Mouse (Mus musculus) T-helper 17 cell (primary cell): ENCODE results near the gene Cfap161.

ENCODE experiments used
- in situ Hi-C, 2 experiments: fragments of 300-600 bp; cut with MboI, MseI; formaldehyde crosslinking; loops; 1 replicate in 1 of 2; 2 replicates in 1 of 2; pipeline ENCODE4 v1.15.1; 2025; ENCODE audit warnings: high pct_unique_total_duplicates in 2 of 2

Gene Cfap161

DNA sequence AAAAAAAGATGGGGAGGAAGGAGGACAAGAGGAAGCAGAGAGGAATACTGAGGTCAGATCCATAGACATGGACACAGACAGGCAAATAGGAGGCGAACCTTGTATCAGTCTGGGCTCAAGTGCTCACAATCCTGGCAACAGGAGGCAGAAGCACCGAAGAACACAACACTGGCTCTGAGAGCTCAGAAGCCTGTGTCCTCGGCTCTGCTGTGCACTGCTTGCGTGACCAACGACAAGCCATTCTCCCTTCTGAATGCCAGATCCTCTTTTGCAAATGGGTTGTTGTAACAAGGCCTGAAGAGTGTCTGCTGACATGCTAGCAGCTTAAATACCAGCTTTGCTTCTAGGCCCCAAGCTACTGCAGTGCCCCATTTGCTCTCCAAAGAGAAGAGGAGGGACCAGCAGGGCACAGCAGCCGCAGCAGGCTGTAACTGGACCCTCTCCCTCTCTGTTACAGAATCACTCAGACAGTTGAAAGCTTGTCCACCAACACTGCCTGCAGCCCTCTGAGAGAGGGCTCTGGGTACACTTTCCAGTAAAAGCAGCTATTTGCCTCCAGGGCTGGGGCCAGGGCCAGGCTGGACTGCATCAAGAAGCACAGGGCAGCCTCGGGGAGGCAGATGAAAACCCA lies 54.9 kb downstream of the Cfap161 start:
- in situ Hi-C loops, result no loop called here

DNA sequence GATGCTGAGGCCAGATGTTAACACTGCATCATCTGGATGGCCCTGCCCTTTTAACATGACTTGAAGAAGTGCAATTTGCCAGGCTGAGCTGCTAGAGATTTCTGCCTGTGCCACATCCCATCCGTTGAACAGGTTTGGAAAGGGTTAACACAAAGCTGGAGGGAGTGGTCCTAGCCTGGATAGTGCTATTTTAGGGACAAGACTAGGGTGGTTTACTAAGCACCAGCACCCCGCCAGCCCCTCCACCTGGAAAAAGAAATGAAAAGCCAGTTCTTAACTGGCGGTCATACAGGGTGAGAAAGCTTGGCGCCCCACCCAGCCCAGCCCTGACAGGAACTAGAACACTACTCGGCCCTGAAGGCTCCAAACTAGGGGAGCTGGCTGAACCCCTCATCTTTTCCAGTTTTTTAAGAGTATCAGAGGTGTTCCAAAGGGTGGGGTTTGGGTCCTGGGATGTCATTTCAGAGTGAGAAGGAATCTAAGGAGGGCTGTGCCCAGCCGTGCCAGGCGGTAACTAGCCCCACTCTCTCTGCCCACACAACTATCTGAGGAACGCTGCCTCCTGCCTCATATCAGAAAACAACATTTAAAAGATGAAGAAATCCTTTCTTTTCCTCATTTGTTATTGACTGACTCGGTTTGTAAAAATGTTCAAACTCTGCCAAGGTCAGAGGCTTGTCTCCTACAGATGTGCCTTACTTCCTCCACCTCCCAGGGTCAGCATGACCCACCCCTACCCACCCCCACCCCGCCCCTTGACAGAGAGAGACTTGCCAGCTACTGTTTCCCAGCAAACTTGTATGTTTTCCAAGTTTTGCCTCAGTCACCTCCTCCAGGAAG lies 55.8 kb downstream of the Cfap161 start:
- in situ Hi-C loops, result no loop called here

DNA sequence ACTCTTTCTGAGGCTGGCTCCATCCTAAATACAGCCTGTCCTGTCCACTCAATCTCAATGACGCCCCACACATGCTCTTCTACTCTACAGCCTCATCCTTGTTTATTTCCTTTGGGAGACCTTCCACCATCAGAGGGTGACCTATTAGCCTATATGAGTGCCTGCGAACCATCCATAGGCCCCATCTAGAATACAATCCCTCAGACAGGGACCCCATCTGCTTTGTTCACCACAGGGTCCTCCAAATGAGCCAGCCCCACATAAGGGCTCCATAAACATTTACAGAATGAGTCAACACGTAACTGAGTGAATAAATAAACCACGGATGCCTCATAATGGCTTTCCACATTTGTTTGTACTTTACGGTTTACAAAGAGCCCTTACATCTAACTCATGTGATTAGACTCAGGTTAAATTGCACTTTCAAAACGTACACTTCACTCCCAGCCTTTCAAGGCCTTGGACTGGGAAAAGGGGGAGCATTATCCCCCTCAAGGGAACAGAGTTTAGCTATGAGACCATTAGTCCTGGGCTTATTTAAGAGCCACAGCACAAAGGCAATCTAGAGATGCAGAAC lies 56.7 kb downstream of the Cfap161 start:
- in situ Hi-C loops, result no loop called here

DNA sequence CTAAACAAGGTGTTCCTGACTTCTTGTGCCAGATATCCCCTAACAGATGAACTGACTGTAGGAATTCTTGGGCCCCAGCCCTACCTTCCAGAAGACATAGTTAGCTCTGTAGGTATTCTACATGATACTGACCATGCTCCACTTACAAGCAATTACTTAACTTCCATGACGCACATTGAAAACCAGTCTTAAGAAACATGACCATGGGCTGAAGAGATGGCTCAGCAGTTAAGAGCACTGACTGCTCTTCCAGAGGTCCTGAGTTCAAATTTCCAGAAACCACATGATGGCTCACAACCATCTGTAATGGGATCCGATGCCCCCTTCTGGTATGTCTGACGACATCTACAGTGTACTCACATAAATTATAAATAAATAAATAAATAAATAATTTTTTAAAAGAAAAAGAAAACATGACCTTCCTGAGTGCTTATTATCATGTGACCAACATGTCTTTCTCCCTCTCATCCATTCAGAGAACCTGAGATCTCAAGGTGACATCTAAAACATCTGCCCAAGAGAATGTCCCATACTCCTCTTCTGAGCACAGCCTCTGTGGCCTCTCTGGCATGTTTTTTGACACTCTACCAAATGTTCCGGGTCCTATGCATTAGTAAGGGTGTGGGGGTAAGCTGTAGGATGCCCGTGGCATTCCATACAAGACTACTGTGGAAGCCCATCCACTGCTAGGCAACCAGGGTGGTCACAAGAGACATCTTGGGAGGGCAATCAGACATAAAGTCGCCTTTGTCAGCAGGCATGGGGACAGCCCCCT lies 58.2 kb downstream of the Cfap161 start:
- in situ Hi-C loops, result no loop called here

DNA sequence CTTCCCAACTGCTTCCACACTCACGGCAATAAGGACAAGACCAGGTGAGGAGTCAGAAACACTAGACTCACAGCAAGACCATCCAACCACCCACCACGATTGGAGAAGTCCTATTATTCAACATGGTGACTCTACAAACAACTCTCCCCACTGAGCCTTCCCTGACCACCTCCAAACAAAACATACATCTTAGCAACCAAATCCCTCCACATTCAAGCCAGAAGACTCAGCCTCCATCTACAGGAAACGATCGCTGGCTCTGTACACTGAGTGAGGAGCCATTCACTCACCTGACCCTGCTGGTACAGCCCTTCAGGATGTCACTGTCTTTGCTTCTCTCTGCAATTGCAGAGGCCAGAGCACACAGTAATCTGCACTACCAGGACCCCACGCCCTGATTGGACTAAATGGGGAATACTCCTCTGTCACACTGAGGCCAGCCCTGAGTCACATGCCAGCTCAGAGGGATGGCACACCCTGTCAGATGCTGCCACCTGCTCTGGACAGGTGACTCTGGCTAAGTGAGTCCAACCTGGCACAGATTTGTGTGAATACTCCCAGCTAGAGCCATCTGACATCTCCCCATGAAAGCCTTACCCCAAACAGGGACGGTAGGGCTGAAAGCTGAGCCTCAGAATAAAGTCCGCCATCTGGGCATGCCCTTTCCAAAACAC lies 59.4 kb downstream of the Cfap161 start:
- in situ Hi-C loops, result no loop called here

DNA sequence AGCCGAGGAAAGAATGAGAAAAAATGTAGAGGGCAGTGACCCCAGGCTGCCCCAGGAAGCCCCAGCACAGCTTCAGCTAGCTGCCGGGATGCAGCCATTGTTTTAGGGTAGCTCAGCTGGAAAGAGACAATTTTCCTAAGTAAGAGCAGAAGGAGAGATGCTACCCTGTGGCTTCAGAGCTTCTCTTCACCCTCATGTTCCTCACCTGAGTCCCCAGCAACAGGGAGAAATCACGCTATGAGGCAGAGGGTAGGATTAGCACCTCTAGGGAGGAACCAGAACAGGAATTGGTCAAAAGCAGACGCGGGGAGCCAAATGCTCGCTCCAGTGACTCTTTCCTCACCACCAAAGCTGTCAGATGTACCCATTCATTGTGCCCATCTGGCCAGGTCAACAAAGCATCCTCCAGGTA lies 60.0 kb downstream of the Cfap161 start:
- in situ Hi-C loops, result no loop called here

DNA sequence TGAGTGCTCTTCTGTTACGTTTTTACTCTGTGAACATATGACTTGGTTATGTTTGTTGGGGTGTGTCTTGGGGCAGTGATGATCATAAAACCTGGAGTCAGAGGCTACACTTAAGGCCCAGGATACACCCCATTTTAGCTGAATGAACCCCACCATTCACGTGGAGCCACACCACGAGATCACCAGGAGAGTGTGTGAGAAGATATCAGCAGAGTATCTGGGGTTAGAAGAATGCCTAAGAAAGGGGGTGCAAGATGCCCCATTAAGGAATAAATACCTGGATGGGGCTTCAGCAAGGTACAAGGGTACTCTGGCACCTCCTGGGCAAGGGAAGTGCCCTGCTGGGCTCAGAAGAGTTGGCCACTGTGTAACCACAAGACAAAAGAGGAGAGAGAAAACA lies 60.4 kb downstream of the Cfap161 start:
- in situ Hi-C loops, result no loop called here

DNA sequence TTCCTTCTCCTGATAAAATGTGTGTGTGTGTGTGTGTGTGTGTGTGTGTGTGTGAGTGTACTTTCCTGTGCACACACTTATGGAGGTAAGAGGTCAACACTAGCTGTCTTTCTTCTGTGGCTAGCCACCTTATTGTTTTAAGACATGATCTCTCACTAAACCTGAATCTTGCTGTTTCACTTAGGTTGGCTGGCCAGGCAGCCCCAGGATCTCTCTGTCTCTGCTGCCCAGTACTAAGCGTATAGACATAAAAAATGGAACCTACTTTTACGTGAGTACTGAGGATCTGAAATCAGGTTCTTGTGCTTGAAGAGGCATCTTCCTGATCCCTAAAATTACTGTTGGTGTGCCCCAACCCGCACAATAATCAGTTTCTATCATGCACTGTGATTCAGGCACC lies 61.9 kb downstream of the Cfap161 start:
- in situ Hi-C loops, result no loop called here

DNA sequence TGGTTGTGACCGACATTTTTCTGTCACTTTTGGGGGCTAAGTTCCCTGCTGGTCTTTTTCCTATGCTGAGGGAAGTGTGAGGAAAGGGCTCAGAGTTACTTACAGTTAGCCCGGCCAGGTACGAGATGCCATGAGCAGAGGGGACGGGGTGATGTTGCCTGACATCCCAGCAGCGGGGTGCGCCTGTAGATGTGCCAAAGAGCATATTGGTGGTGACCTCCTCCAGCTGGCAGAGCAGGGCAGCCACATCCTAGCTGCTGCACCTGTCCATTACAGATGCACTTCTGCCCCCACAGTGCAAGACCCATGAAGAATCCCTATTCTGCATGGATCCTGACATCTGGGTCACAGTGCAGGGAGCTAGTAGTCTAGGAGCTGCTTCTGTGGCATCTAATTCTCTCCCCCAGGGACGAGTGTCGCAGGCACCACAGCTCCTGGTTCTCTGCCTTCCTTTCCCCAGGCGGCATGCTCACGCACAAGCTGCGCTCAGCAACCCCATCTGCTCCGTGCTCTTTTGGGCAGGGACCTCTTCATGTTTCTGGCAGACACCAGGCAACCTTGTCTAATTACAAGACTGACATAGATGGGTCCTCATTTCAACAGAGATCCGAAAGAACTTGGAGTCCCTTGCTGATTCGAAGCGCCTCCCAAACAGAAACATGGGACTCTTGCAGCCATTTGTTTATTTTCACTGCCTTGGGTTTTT lies 62.6 kb downstream of the Cfap161 start:
- in situ Hi-C loops, result no loop called here

DNA sequence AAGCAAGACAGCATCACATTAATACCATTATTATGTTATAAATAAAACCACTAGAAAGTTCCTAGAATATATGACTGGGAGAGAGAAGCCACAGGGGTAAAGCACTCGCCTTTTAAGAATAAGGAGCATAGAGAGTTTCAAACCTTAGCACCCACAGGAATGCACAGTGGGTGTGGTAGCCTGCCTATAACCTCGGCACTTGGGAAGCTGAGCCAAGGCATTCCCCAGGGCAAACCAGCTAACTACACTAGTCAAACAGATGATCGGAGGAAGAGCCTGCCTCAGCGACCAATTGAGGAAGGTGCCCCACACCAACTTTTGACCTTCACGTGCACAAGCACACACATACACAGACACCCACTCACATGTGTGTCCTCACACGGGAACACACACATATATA lies 63.4 kb downstream of the Cfap161 start:
- in situ Hi-C loops, result no loop called here

DNA sequence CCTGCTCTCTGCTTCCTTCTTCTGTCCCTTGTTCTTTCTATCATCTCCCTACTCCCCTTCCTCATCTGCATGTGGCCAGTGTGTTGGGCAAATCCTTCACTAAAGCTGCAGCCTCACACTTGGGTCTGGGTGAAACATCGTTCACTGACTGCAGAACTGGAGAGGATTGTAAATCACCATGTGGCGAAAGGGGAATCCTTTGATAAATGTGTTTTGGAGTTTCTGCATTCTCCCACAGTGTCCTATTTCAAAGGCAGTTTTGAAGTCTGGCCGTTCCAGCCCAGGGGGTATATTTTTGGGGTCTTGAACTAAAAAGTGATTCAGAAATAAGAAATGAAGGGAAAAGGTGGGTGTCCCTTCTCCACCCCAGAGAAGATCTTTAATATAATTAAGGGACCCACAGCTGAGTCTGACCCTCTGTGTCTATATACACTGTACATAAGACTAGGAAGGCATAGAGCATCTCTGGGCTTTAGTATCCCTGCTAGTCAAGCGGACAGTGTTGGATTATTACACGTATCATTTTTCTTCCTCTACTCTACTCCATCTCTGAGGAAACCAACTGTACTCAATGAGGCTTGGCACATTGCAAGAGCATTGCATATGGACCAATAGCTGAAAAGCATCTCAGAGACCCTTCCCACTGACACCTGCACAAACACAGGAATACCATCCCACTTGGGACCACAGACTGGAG lies 67.6 kb downstream of the Cfap161 start:
- in situ Hi-C loops, result no loop called here

DNA sequence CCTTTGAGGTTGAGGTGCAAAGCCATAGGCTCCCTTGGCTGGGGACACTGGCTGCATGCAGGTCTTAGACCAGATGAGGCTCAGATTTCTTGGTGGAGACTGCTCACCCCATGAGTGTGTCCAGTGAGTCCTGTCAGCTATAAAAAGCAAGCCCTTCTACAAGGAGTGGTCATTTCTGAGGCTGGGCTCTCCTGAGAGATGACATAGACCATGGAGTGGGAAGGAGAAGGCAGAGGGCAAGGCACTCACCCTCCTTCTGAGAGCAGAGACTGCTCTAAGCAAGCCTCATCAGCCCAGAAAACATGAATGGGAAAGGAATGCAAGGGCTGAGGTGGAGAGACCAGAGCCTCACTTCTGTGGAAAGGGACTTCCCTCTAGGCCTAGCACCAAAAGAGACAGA lies 68.9 kb downstream of the Cfap161 start:
- in situ Hi-C loops, result no loop called here

DNA sequence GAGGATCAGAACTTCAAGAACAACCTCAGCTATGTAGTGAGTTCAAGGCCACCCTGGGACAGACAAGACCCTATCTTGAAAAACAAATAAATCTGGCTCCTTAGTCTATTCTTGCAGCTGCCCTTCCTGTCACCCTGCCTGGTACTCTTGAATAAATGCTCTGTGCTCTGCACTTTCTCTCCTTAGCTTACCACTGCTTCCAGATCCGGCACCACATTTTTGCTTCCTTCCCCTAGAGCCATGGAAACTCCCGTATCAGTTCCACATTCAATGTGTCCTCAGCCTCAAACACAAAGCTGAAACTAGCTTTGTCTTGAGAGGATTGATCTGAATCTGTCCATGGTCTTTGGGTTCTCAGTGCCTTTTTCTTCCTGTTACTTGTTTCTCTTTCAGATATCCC lies 70.1 kb downstream of the Cfap161 start:
- in situ Hi-C loops, result no loop called here
